Mouse (Mus musculus): ENCODE results near the gene Disp2. TPM values are rescaled to one million over a fixed set of nuclear protein-coding genes. Genes with fewer than 3 reads are reported as not detected.
A peak's percentile ranks its signal among the peaks of the same experiment; 100 is the strongest.

Disp2 gene
- polyA plus RNA-seq, 1 experiment from 2014 or later = 0.89 TPM

DNA sequence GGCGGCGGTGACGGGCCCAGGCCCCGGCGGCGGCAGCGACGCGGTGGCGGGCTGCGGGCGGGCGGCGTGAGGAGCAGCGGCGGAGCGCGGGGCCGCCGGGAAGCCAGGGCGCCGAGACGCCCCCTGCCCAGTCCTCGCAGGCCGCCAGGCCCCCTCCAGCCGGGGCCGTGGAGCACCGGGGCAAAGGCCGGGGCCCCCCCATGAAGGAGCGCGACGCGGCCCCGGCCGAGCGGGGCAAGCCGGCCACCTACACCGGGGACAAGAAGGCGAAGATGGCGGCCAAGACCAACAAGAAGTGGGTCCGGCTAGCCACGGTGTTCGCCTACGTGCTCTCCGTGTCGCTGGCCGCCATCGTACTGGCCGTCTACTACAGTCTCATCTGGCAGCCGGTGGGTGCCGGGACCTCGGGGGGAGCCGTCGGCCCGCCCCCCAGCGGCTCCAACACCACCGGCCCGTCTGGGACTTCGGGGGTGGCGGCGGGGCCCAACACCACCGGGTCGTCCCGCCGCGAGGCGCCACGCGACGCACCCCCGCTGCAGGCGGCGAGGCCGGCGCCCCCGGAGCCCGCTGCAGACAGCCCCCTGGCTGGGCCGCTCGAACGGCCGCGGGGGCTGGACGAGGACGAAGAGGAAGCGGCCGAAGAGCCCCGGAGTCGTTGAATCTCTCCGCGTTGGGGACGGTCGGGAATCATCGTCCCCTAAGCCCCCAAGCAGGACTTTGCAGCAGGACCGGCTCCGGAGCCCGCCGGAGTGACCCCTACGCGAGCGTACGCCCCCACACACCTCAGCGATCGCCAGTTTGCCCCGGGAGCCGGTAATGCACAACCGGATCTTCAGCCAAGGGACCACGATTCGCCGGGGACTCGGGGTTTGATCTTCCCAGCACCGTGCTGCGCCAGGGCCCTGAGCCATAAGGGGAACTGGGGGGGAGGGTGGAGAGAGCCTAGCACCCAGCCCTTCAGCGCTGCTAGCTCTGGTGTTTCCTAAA lies 33.3 kb upstream of the Disp2 start:
- peaks cover 17% of the 10 kb centered on the region for H3K27me3 ChIP-seq
- H3K9me3 ChIP-seq = no peaks in the 10 kb centered on the region
- ATAC-seq (ENCODE audit: borderline replicate concordance, extremely low read depth, low FRiP score, low TSS enrichment) = peak; percentile 50
- WGBS = 0% methylated on average over 88 of the region's 113 CpGs
- H3K4me1 ChIP-seq = peaks cover 48% of the 10 kb centered on the region
- no peaks in the 10 kb centered on the region for H3K36me3 ChIP-seq
- H3K4me3 ChIP-seq = peak overlapping the region; percentile 82
- H3K9ac ChIP-seq = peak overlapping the region; percentile 84
- peak overlapping the region; percentile 97 for H3K4me2 ChIP-seq
- 0 out of 2 replicates have a peak overlapping the region, but pooled peaks have one; percentile 46 for H3K27ac ChIP-seq

DNA sequence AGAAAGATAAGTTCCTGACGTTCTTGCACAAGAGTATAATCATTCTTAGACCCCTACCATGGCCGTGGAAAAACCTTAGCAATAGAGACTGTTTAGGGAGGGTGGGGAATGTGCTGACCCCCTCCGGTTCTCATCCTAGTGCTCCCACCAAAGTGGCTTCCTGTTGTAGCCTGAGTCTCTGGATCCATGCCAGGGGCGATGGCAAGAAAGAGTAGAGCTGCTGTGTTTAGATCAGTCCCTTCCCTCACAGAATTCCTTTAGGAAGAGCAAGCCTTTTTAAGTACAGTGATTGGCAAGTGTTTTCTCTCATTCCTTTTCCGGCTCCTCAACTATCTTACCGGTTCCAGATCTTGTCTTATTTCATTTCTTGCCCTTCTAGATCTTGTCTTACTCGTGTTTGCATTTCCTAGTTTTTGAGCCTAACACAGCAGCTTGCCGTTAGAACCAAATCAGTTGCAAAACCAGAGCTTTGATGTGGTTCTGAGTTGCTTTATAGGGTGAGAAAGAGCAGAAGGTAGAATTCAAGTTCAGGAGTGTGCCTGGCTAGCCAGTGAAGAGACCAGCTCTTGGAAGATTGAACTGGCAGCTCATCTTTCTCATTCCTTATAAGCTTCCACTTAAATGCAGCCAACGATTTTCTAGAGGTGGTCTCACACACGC lies 32.1 kb upstream of the Disp2 start:
- peaks cover 51% of the 10 kb centered on the region for H3K4me1 ChIP-seq
- peak overlapping the region; percentile 97 for H3K4me2 ChIP-seq
- WGBS = 17% methylated on average over 10 of the region's 10 CpGs
- no peaks in the 10 kb centered on the region for H3K9me3 ChIP-seq
- ATAC-seq (ENCODE audit: borderline replicate concordance, extremely low read depth, low FRiP score, low TSS enrichment) = no peak
- H3K27me3 ChIP-seq = peaks cover 12% of the 10 kb centered on the region
- peak overlapping the region; percentile 82 for H3K4me3 ChIP-seq
- H3K9ac ChIP-seq = no peak overlapping the region
- no peak overlapping the region for H3K27ac ChIP-seq
- no peaks in the 10 kb centered on the region for H3K36me3 ChIP-seq

DNA sequence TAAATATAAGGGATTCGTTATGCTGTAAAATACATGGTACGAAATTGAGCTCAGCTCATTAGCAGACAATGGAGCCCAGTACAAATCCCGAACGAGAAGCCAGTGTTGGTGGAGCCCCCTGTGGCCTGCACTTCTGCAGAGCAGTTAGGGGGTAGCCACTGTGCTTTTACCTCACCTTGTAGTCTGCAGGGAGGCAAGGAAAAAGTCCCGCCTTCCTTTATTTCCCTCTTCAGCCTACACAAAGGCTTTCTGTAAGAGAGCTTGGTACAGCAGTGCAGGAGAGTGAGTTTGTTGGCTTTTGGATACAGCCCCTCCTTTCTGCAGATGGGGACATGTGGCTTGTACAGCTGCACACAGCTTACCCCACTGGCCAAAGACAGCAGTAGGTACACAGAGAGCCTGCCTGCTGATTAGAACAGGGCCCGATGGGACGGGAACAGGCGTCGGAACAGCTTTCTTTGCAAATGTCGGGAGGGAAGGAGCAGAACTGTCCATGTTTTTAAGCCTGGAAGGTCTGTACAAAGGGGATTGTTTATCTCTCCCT lies 30.1 kb upstream of the Disp2 start:
- peaks cover 54% of the 10 kb centered on the region for H3K4me1 ChIP-seq
- no peak for ATAC-seq (ENCODE audit: borderline replicate concordance, extremely low read depth, low FRiP score, low TSS enrichment)
- no peak overlapping the region for H3K4me2 ChIP-seq
- H3K27me3 ChIP-seq = peaks cover 4% of the 10 kb centered on the region
- H3K4me3 ChIP-seq = no peak overlapping the region
- H3K27ac ChIP-seq = no peak overlapping the region
- no peaks in the 10 kb centered on the region for H3K36me3 ChIP-seq
- 52% methylated on average over 10 of the region's 10 CpGs for WGBS
- no peaks in the 10 kb centered on the region for H3K9me3 ChIP-seq
- no peak overlapping the region for H3K9ac ChIP-seq

DNA sequence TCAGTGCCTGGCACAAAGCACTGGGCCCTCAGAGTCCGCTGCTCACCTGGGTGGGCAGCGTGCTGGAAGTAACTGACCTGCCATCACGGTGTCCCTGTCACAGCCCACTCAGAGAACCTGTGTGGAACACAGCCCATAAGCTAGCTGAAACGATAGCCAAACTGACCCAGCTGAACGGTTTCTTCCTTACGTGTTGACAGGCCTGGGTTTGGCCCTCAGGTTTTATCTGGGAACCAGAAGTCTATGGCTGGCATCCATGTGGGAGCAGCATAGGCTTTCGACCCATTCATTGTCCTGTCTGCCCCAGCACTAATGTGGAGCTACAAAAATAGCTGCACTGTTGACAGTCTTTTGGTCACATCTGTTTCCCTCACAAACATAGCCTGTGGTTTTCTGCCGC lies 29.0 kb upstream of the Disp2 start:
- no peak overlapping the region for H3K27ac ChIP-seq
- peaks cover 47% of the 10 kb centered on the region for H3K4me1 ChIP-seq
- H3K4me2 ChIP-seq = no peak overlapping the region
- no peak overlapping the region for H3K9ac ChIP-seq
- H3K9me3 ChIP-seq = no peaks in the 10 kb centered on the region
- no peak for ATAC-seq (ENCODE audit: borderline replicate concordance, extremely low read depth, low FRiP score, low TSS enrichment)
- H3K4me3 ChIP-seq = no peak overlapping the region
- WGBS = 72% methylated on average over 8 of the region's 8 CpGs
- H3K27me3 ChIP-seq = no peaks in the 10 kb centered on the region
- no peaks in the 10 kb centered on the region for H3K36me3 ChIP-seq

DNA sequence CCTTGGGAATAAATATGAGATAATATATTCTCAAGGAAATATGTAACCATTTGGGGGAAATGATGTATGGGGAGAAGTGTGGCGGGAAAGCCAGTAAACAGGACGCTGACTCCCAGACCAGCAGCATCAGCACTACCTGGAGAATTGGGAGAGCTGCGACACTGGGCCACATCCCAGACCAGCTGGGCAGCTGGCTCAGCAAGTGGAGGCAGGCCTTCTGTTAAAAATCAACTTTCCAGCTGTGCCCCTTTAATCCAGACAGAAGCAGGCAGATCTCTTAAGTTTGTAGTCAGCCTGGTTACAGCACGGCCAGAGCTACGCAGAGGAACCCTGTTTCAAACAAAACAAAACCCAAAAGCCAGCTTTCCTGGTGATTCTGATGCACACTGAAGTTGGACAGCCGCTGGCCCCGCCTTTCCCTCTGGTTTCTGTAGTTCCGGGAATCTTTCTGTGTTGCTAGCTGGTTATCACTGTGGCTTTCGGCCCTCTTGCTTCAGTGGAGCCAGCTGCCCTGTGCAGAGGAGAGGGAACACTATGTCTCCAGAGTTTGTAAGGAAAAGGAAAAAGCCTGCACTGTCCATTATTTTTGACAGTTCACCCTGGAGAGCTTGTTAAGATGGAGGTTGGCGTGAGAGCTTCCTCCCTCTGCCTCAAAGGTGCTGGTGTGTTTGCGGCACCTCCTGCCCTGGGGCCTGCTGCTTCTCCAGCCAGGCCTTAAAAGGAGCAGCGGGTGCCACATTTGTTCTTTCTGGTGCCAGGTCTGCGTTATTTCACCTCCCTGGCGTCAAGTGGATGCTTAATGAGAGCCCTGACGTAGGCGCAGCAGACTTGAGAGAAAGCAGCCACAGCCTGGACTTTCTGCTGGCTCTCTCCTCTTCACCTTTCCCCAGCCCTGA lies 27.4 kb upstream of the Disp2 start:
- peaks cover 39% of the 10 kb centered on the region for H3K4me1 ChIP-seq
- no peak overlapping the region for H3K4me3 ChIP-seq
- WGBS = 61% methylated on average over 16 of the region's 16 CpGs
- no peak for ATAC-seq (ENCODE audit: borderline replicate concordance, extremely low read depth, low FRiP score, low TSS enrichment)
- H3K9ac ChIP-seq = no peak overlapping the region
- H3K4me2 ChIP-seq = no peak overlapping the region
- H3K9me3 ChIP-seq = no peaks in the 10 kb centered on the region
- H3K36me3 ChIP-seq = no peaks in the 10 kb centered on the region
- no peak overlapping the region for H3K27ac ChIP-seq
- H3K27me3 ChIP-seq = no peaks in the 10 kb centered on the region

DNA sequence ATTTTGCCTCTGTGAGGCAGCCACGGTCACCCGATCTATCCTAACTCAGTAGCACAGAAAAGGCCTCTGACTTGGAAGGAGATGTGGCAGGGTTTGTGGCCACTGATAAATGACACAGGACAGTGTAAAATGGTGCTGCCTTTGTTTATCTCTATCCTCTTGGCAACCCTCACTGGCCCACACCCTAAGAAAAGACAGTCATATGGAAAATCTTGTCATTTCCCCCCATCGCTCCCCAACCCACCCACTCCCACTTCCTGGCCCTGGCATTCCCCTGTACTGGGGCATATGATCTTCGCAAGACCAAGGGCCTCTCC lies 26.8 kb upstream of the Disp2 start:
- H3K9ac ChIP-seq = no peak overlapping the region
- no peak for ATAC-seq (ENCODE audit: borderline replicate concordance, extremely low read depth, low FRiP score, low TSS enrichment)
- H3K4me1 ChIP-seq = peaks cover 33% of the 10 kb centered on the region
- 56% methylated on average over 4 of the region's 4 CpGs for WGBS
- H3K4me2 ChIP-seq = no peak overlapping the region
- no peak overlapping the region for H3K27ac ChIP-seq
- no peak overlapping the region for H3K4me3 ChIP-seq
- H3K9me3 ChIP-seq = no peaks in the 10 kb centered on the region
- H3K27me3 ChIP-seq = no peaks in the 10 kb centered on the region
- no peaks in the 10 kb centered on the region for H3K36me3 ChIP-seq

DNA sequence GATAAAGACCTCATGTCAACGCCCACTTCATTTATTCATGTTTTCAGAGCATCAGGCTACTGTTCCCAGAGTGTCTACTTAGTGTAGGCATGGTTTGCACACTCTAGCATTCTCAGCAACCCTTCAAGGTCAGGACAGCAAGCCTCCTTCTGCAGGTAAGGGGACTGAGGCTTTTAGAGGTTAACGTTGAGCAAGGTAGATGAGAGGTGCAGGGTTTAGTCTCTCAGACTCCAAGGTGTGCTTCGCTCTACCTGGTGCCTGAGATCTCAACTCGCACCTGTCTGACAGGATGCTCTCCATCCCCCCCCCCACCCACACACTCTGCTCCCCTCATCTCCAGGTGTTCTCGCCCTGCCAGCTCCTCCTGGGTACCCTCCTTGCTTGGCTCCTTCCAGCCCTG lies 25.4 kb upstream of the Disp2 start:
- H3K4me3 ChIP-seq = no peak overlapping the region
- ATAC-seq (ENCODE audit: borderline replicate concordance, extremely low read depth, low FRiP score, low TSS enrichment) = no peak
- WGBS = 75% methylated on average over 5 of the region's 5 CpGs

DNA sequence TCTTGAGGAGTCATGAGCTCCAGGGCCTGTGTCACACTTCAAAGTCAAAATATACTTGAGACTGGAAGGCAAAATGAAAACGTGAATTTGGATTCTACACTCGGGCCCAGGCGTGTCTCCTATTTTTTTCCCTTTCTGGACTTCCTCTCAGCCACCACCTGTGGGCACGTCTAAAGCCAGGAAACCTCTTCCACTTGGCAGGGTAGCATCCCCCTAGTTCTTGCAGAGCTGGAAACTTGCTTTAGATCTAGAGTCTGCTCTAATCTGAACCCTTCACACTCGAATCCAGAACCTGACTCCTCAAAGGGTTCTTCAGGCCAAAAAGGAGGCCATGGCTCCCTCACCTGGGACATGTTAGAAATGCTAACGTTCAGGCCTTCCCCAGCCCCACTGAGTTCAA lies 24.1 kb upstream of the Disp2 start:
- WGBS = 76% methylated on average over 6 of the region's 6 CpGs
- H3K4me1 ChIP-seq = peaks cover 8% of the 10 kb centered on the region
- no peak overlapping the region for H3K27ac ChIP-seq

More for the DNA sequence above, 25.4 kb upstream of the Disp2 start:
- Histone ChIP-seq H3K4me2 (no peak overlapping the region), H3K4me1 (peaks cover 21% of the 10 kb centered on the region), H3K9ac (no peak overlapping the region), H3K27me3 (no peaks in the 10 kb centered on the region), H3K9me3 (no peaks in the 10 kb centered on the region), H3K36me3 (no peaks in the 10 kb centered on the region), H3K27ac (no peak overlapping the region)

DNA sequence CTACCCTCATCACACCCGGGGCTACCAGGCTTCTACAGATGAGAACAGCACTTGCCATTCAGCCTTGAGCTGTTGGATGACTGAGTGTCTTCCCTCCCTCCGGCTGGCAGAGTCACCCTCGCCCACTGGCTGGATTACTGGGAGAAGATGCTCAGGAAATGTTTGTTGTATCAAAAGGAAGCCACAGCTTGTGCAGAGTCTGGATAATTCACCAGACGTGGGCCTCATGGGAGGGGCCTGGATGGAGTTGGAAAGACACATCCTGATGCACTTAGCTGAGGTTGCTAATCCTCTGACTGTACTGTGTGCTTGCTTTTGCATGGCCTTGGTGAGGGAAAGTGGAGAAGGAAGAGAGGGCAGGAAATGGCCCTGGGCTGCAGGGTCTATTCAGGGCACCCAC lies 23.4 kb upstream of the Disp2 start:
- Histone ChIP-seq H3K27ac (no peak overlapping the region), H3K4me3 (no peak overlapping the region), H3K9ac (no peak overlapping the region), H3K4me1 (peaks cover 13% of the 10 kb centered on the region), H3K36me3 (no peaks in the 10 kb centered on the region), H3K4me2 (no peak overlapping the region), H3K27me3 (no peaks in the 10 kb centered on the region), H3K9me3 (no peaks in the 10 kb centered on the region)
- no peak for ATAC-seq (ENCODE audit: borderline replicate concordance, extremely low read depth, low FRiP score, low TSS enrichment)
- 63% methylated on average over 4 of the region's 4 CpGs for WGBS

More for the DNA sequence above, 24.1 kb upstream of the Disp2 start:
- no peak for ATAC-seq (ENCODE audit: borderline replicate concordance, extremely low read depth, low FRiP score, low TSS enrichment)
- no peaks in the 10 kb centered on the region for H3K27me3 ChIP-seq
- H3K36me3 ChIP-seq = no peaks in the 10 kb centered on the region
- no peak overlapping the region for H3K4me2 ChIP-seq
- no peak overlapping the region for H3K4me3 ChIP-seq
- H3K9ac ChIP-seq = no peak overlapping the region
- no peaks in the 10 kb centered on the region for H3K9me3 ChIP-seq

DNA sequence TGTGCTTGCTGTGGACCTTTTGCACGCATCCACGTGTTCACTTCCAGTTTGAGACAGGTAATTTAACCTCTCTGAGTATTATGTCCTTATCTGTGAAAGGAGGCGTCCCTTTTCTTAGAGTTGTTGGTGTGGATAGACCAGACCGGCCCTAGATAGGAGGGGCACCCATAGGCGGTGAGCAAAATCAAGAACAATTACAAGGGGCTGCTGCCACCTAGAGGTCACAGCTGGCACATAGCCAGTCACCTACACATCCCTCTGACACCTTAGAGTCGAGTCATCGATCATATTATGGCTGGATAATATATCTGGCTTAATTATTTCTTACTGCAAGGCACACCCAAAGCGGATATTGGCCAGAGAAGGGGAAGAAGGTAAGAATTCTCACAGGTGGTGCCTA lies 19.7 kb upstream of the Disp2 start:
- WGBS = 18% methylated on average over 8 of the region's 8 CpGs
- Histone ChIP-seq H3K27me3 (no peaks in the 10 kb centered on the region; the same call in 1 of the 2 replicates), H3K9ac (no peak overlapping the region), H3K4me3 (no peak overlapping the region), H3K4me2 (no peak overlapping the region), H3K4me1 (peaks cover 39% of the 10 kb centered on the region), H3K27ac (no peak overlapping the region), H3K9me3 (no peaks in the 10 kb centered on the region), H3K36me3 (no peaks in the 10 kb centered on the region)
- no peak for ATAC-seq (ENCODE audit: borderline replicate concordance, extremely low read depth, low FRiP score, low TSS enrichment)

DNA sequence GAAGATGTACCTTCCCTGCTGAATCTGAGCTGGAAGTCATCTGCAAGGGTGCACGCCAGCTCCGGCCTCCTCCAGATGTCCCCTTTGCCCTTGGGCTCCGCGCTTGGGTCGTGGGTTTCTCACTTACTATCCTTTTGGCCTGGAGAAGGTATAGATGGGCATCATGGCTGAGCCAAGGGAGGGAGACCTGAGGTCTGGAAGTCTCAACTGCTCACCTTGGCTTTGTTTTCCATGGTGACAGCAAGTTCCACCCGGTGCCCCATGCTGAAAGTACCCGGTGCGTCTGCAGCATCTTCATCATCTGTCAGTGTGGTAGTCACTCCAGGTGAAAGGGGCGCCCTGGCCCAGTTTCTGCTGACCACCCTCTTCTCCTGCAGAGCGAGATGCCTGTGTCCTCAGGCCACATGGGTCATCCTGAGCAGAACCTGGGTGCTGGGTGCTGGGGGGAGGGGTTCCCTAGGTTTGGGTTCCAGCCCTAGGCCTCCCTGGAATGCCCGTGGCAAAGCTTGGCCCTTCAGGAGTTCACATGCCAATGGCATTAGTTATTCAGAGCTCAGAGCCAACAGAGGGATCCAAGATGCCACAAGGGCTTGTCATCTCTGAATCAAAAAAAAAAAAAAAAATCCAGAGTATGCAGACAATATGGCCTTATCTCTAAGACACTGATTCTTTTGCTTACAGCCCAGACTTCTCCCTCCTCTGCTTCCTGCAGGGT lies 19.1 kb upstream of the Disp2 start:
- no peak for ATAC-seq (ENCODE audit: borderline replicate concordance, extremely low read depth, low FRiP score, low TSS enrichment)
- Histone ChIP-seq H3K36me3 (no peaks in the 10 kb centered on the region), H3K27me3 (no peaks in the 10 kb centered on the region; the same call in 1 of the 2 replicates), H3K4me2 (no peak overlapping the region), H3K9me3 (no peaks in the 10 kb centered on the region), H3K4me3 (no peak overlapping the region), H3K4me1 (peaks cover 39% of the 10 kb centered on the region), H3K27ac (no peak overlapping the region), H3K9ac (no peak overlapping the region)
- 86% methylated on average over 11 of the region's 11 CpGs for WGBS
